Mouse (Mus musculus) lung, adult 2 months (tissue): ENCODE measurements around the gene Klf7.

ENCODE experiments used
- CTCF ChIP-seq: fragments of 200-500 bp; IDR thresholded peaks from 2 replicates; pipeline ENCODE4 v1.5.1; 2011; ENCODE audit warnings: mild to moderate bottlenecking, low read length, control low read depth; ENCODE audit not compliant: insufficient read depth
- POLR2A ChIP-seq: fragments of 200-500 bp; IDR thresholded peaks from 2 replicates; pipeline ENCODE4 v1.6.1; 2011; ENCODE audit warnings: low read depth, mild to moderate bottlenecking, control low read depth, low read length, borderline replicate concordance; ENCODE audit errors: extremely low read depth

- TF ChIP-seq POLR2A (no peak), CTCF (no peak)
Observed at GRCm38 (mm10) chr1:64036881-64037452, 85.1 kb downstream of the Klf7 start.
